Mouse (Mus musculus): ENCODE results near the gene Camkv. TPM values are rescaled to one million over a fixed set of nuclear protein-coding genes. Genes with fewer than 3 reads are reported as not detected.

The Camkv gene
- polyA plus RNA-seq, 1 experiment from 2014 or later: 9.7 TPM

GRCm38 (mm10) chr9:107925251-107925650 is 10.2 kb upstream of the Camkv start:
- no peak overlapping the region for H3K9ac ChIP-seq

GRCm38 (mm10) chr9:107926920-107927420 is 8.5 kb upstream of the Camkv start:
- H3K4me2 ChIP-seq: no peak overlapping the region
- peaks cover 15% of the 10 kb centered on the region for H3K4me1 ChIP-seq
- ATAC-seq (ENCODE audit: insufficient number of reproducible peaks, insufficient read depth, low FRiP score, low TSS enrichment, low read depth): no peak
- no peak overlapping the region for H3K9ac ChIP-seq
- no peak overlapping the region for H3K4me3 ChIP-seq
- 34% methylated on average over 9 of the region's 9 CpGs for WGBS
- H3K36me3 ChIP-seq: no peaks in the 10 kb centered on the region
- H3K27me3 ChIP-seq: 0 out of 2 replicates have a peak, but pooled peaks cover 3% of the 10 kb centered on the region
- no peak overlapping the region for H3K27ac ChIP-seq
- no peaks in the 10 kb centered on the region for H3K9me3 ChIP-seq

More at GRCm38 (mm10) chr9:107925251-107925650, 10.2 kb upstream of the Camkv start:
- no peak overlapping the region for H3K4me3 ChIP-seq
- H3K27ac ChIP-seq: no peak overlapping the region
- no peak for ATAC-seq (ENCODE audit: insufficient number of reproducible peaks, insufficient read depth, low FRiP score, low TSS enrichment, low read depth)
- 0 out of 2 replicates have a peak, but pooled peaks cover 3% of the 10 kb centered on the region for H3K27me3 ChIP-seq
- 26% methylated on average over 3 of the region's 3 CpGs for WGBS
- H3K36me3 ChIP-seq: no peaks in the 10 kb centered on the region
- no peaks in the 10 kb centered on the region for H3K9me3 ChIP-seq
- H3K4me2 ChIP-seq: no peak overlapping the region
- peaks cover 15% of the 10 kb centered on the region for H3K4me1 ChIP-seq

- peaks cover 15% of the 10 kb centered on the region for H3K4me1 ChIP-seq
- no peak overlapping the region for H3K4me2 ChIP-seq
- H3K4me3 ChIP-seq: no peak overlapping the region
- no peak for ATAC-seq (ENCODE audit: insufficient number of reproducible peaks, insufficient read depth, low FRiP score, low TSS enrichment, low read depth)
- H3K9ac ChIP-seq: no peak overlapping the region
- 0 out of 2 replicates have a peak, but pooled peaks cover 3% of the 10 kb centered on the region for H3K27me3 ChIP-seq
- no peaks in the 10 kb centered on the region for H3K9me3 ChIP-seq
- no peaks in the 10 kb centered on the region for H3K36me3 ChIP-seq
- no peak overlapping the region for H3K27ac ChIP-seq
- WGBS: 77% methylated on average over 5 of the region's 5 CpGs
Measured at GRCm38 (mm10) chr9:107927749-107928148, 7.7 kb upstream of the Camkv start.

- no peaks in the 10 kb centered on the region for H3K36me3 ChIP-seq
- H3K9me3 ChIP-seq: no peaks in the 10 kb centered on the region
- no peak for ATAC-seq (ENCODE audit: insufficient number of reproducible peaks, insufficient read depth, low FRiP score, low TSS enrichment, low read depth)
- 80% methylated on average over 3 of the region's 3 CpGs for WGBS
- H3K27me3 ChIP-seq: 0 out of 2 replicates have a peak, but pooled peaks cover 3% of the 10 kb centered on the region
- H3K9ac ChIP-seq: no peak within 1 kb of the TSS
- H3K4me1 ChIP-seq: peaks cover 15% of the 10 kb centered on the region
- H3K27ac ChIP-seq: no peak within 1 kb of the TSS
- no peak within 1 kb of the TSS for H3K4me2 ChIP-seq
- no peak within 1 kb of the TSS for H3K4me3 ChIP-seq
Measured at GRCm38 (mm10) chr9:107928169-107928568, 7.3 kb upstream of the Camkv start, which contains the start of gene Actl11. Actl11 (plus strand) TSS chr9:107928469.

- no peak overlapping the region for H3K9ac ChIP-seq
- H3K27me3 ChIP-seq: peaks cover 32% of the 10 kb centered on the region
- ATAC-seq (ENCODE audit: insufficient number of reproducible peaks, insufficient read depth, low FRiP score, low TSS enrichment, low read depth): no peak
- H3K4me1 ChIP-seq: peaks cover 16% of the 10 kb centered on the region
- H3K27ac ChIP-seq: no peak overlapping the region
- H3K9me3 ChIP-seq: no peaks in the 10 kb centered on the region
- 57% methylated on average over 4 of the region's 4 CpGs for WGBS
- H3K36me3 ChIP-seq: no peaks in the 10 kb centered on the region
- H3K4me3 ChIP-seq: no peak overlapping the region
- H3K4me2 ChIP-seq: no peak overlapping the region
Measured at GRCm38 (mm10) chr9:107932221-107932620, 3.3 kb upstream of the Camkv start.

- 82% methylated on average over 11 of the region's 11 CpGs for WGBS
- Histone ChIP-seq H3K4me1 (peaks cover 17% of the 10 kb centered on the region), H3K4me3 (no peak overlapping the region), H3K4me2 (no peak overlapping the region), H3K9ac (no peak overlapping the region), H3K9me3 (no peaks in the 10 kb centered on the region), H3K36me3 (no peaks in the 10 kb centered on the region), H3K27ac (no peak overlapping the region), H3K27me3 (peaks cover 48% of the 10 kb centered on the region)
- no peak for ATAC-seq (ENCODE audit: insufficient number of reproducible peaks, insufficient read depth, low FRiP score, low TSS enrichment, low read depth)
Measured at GRCm38 (mm10) chr9:107934146-107934545, 1.3 kb upstream of the Camkv start.

- peak overlapping the region; percentile 97 for H3K4me2 ChIP-seq
- H3K4me1 ChIP-seq: peaks cover 25% of the 10 kb centered on the region
- ATAC-seq (ENCODE audit: insufficient number of reproducible peaks, insufficient read depth, low FRiP score, low TSS enrichment, low read depth): no peak
- WGBS: under 1% methylated on average over 40 of the region's 41 CpGs
- no peak overlapping the region for H3K27ac ChIP-seq
- peak overlapping the region; percentile 59 for H3K4me3 ChIP-seq
- peaks cover 48% of the 10 kb centered on the region for H3K27me3 ChIP-seq
- no peaks in the 10 kb centered on the region for H3K36me3 ChIP-seq
- H3K9me3 ChIP-seq: no peaks in the 10 kb centered on the region
- H3K9ac ChIP-seq: peak overlapping the region; percentile 75
Measured at GRCm38 (mm10) chr9:107935790-107936214, 328 bp downstream of the Camkv start.

- Histone ChIP-seq H3K36me3 (no peaks in the 10 kb centered on the region), H3K27me3 (peaks cover 50% of the 10 kb centered on the region), H3K9ac (peak overlapping the region; percentile 75), H3K9me3 (no peaks in the 10 kb centered on the region), H3K27ac (no peak overlapping the region), H3K4me3 (peak overlapping the region; percentile 59), H3K4me2 (peak overlapping the region; percentile 97), H3K4me1 (peaks cover 25% of the 10 kb centered on the region)
- ATAC-seq (ENCODE audit: insufficient number of reproducible peaks, insufficient read depth, low FRiP score, low TSS enrichment, low read depth): peak; percentile 26; the same call in 1 of the 2 replicates
- under 1% methylated on average over 29 of the region's 29 CpGs for WGBS
Measured at GRCm38 (mm10) chr9:107936215-107936822, 845 bp downstream of the Camkv start.

GRCm38 (mm10) chr9:107936831-107937230 is 1.4 kb downstream of the Camkv start:
- Histone ChIP-seq H3K27me3 (peaks cover 50% of the 10 kb centered on the region), H3K9ac (0 out of 2 replicates have a peak overlapping the region, but pooled peaks have one; percentile 75), H3K4me3 (peak overlapping the region; percentile 59), H3K4me1 (peaks cover 25% of the 10 kb centered on the region), H3K9me3 (no peaks in the 10 kb centered on the region), H3K36me3 (no peaks in the 10 kb centered on the region), H3K4me2 (peak overlapping the region; percentile 97), H3K27ac (no peak overlapping the region)
- no peak for ATAC-seq (ENCODE audit: insufficient number of reproducible peaks, insufficient read depth, low FRiP score, low TSS enrichment, low read depth)
- 10% methylated on average over 3 of the region's 3 CpGs for WGBS

- Histone ChIP-seq H3K27me3 (no peaks in the 10 kb centered on the region), H3K9me3 (no peaks in the 10 kb centered on the region), H3K27ac (no peak overlapping the region), H3K4me1 (peaks cover 15% of the 10 kb centered on the region), H3K9ac (no peak overlapping the region; the same call in 1 of the 2 replicates), H3K36me3 (no peaks in the 10 kb centered on the region), H3K4me3 (no peak overlapping the region), H3K4me2 (no peak overlapping the region)
- no peak for ATAC-seq (ENCODE audit: insufficient number of reproducible peaks, insufficient read depth, low FRiP score, low TSS enrichment, low read depth)
- 87% methylated on average over 31 of the region's 31 CpGs for WGBS
Measured at GRCm38 (mm10) chr9:107947241-107948194, 12.0 kb downstream of the Camkv start.

GRCm38 (mm10) chr9:107949184-107949921 is 13.9 kb downstream of the Camkv start:
- H3K27ac ChIP-seq: no peak overlapping the region
- H3K27me3 ChIP-seq: no peaks in the 10 kb centered on the region
- ATAC-seq (ENCODE audit: insufficient number of reproducible peaks, insufficient read depth, low FRiP score, low TSS enrichment, low read depth): no peak
- peaks cover 15% of the 10 kb centered on the region for H3K4me1 ChIP-seq
- H3K4me3 ChIP-seq: no peak overlapping the region
- H3K9me3 ChIP-seq: no peaks in the 10 kb centered on the region
- H3K36me3 ChIP-seq: no peaks in the 10 kb centered on the region
- no peak overlapping the region for H3K4me2 ChIP-seq
- WGBS: 80% methylated on average over 13 of the region's 13 CpGs
- H3K9ac ChIP-seq: no peak overlapping the region

Data from embryonic facial prominence, embryonic 13.5 days (tissue).